Mouse (Mus musculus): ENCODE results near the gene Dync1i2.

GRCm38 (mm10) chr2:71293983-71294382 is 82.5 kb downstream of the Dync1i2 start:
- TF ChIP-seq POLR2A (IDR thresholded peaks at IDR 0.05; ENCODE audit: borderline replicate concordance, extremely low read depth, low read depth, low read length) (no peak), CTCF (IDR thresholded peaks at IDR 0.05; ENCODE audit: insufficient read depth, low read length) (no peak)

Measured in lung, adult 2 months (tissue).